Mouse (Mus musculus) megakaryocyte, adult 5-6 weeks (primary cell): ENCODE measurements around the gene Pdf. TPM values are rescaled to one million over a fixed set of nuclear protein-coding genes. Genes with fewer than 3 reads are reported as not detected.
A peak's percentile ranks its signal among the peaks of the same experiment; 100 is the strongest.

Source experiments
- ATAC-seq: 2 replicates; pipeline ENCODE4 v1.8.0; 2016; ENCODE audit warnings: mild to moderate bottlenecking, inconsistent platforms; ENCODE audit not compliant: poor library complexity, severe bottlenecking
- total RNA-seq, 2 experiments: library from RNA; stranded (forward) in 1 of 2; stranded (reverse) in 1 of 2; fragments of 153-499, 151-499 nt in 1 of 2; fragments of 221-1000, 200-1000 nt in 1 of 2; gene quantifications; 2 replicates each; pipeline versions ENCODE4 v1.2.3 to v1.2.4; 2015 to 2017

The Pdf gene
- total RNA-seq (2015), result 9.8 and 12.9 TPM in 2 replicates
- total RNA-seq (2017), result 15.6 and 29.5 TPM in 2 replicates

- peak; percentile 86 for ATAC-seq
These were observed at the start of gene Pdf for GRCm38 (mm10) chr8:107048061-107048941. Gene Pdf, minus strand, starts transcription at chr8:107048614.

DNA sequence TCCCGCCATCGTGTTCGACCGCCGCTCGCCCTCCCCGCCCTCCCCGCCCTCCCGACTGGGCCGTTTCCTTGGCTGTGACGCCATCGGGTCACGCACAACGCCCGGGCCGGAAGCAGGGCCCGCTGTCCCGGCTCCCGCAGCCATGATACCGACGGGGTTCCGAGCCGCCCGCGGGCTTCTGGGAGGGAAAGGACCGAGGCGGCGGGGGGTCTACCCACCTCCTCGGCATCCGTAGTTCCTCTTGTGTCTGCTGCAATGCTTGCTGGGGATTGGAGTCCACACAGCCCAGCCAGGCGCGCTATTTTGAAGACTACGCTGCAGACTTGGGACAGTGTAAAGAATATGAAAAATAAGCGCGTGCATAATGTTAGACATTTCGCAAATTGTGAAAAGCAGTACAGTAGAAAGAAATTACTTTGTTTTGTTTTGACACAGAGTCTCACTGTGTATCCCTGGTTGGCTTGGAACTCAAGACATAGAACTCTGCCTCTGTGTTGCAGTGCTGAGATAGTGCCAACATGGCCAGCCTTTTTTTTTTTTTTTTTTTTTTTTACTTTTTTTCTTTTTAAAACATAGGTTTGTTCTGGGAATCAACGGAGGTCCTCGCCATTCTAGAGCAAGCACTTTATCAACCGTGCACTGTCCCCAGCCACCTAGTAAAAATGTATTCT is 48.1 kb upstream of the Pdf start, which contains the start of gene Terf2:
Terf2 (minus strand) TSS at position 182 of the 671 bp plus-strand sequence.
- peak; percentile 96 for ATAC-seq

DNA sequence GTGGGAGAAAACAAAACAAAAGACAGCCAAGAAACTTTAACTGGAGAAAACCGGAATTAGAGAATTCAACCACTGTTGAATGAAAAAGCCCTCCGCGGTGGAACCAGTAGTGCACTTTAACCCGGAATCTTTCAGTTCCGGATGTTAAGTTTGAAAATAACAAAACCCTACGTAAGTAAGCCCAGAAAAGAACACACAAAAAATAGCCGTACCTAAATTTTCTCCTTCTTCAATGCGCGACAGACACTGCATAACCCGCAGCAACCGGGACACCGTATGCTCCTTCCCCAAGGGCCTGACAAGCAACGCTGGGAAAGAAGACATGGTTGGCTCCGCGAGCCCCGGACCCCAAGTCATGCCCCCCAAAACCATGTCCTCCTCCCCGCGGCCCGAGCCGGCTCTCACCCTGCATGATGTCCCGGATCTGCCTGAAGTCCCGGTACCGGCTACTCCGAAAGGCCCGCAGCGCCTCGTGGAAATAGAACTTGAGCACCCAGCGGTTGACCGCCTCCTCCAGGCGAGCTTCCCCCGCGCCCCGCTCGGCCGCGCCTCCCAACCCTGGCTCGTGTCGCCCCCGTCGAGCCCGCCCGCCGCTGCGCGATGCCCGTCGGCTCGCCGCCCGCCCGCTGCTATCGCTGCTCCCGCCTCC is 47.4 kb upstream of the Pdf start:
- ATAC-seq, result peak; percentile 10

- ATAC-seq, result no peak
These were observed 42.1 kb upstream of the Pdf start for GRCm38 (mm10) chr8:107090531-107090930.

DNA sequence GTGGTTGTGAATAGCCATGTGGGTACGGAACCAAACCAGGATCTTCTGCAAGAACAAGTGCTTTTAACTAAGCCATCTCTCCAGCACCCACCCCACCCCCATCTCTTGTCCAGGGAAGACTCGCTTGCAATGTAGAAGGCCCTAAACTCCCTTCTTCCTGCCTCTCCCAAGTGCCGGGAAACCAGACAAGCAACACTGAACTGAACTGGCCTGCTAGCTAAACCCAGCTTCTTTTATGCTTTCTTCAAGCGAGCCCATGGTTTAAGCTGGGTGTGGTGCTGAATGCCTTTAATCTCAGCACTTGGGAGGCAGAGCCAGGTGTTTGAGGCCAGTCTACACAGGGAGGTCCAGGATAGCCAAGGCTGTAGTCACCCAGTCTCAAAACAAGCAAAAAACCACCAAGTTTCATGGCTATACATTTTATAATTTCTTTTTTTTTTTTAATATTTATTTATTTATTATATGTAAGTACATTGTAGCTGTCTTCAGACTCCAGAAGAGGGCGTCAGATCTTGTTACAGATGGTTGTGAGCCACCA is 40.2 kb upstream of the Pdf start:
- ATAC-seq, result no peak

GRCm38 (mm10) chr8:107086018-107086417 is 37.6 kb upstream of the Pdf start:
- ATAC-seq, result no peak

- no peak for ATAC-seq
These were observed 36.9 kb upstream of the Pdf start for GRCm38 (mm10) chr8:107085358-107085757.

DNA sequence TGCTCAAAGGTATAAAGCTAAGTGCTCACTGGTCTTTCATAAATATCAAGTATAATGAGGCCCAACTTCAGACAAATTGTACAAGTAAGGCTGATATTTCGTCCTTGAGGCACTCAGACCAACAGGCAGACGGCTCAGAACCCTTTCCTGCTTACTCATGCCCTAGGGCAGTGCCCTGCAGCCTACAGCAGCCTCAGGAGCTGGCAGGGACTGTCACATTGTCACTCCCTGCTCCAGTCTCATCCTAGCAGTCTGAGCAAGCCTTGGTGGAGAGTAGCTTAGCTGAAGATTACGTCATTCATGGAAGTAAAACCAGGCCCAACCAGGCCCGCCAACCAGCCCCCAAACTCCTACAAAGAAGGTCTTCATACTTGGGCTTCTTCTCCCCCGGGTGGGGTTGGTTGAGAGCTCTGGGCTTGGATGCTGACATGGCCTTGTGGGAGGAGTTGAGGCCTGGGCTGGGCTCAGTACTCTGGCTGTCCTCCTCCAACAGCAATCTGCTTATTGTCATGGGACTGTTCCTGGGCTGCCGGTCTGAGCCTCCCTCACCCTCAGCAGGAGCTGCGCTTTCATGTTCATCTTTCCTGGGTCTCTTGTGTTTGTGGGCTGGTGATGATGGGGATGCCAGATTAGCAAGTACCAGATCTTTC is 27.9 kb upstream of the Pdf start:
- no peak for ATAC-seq

DNA sequence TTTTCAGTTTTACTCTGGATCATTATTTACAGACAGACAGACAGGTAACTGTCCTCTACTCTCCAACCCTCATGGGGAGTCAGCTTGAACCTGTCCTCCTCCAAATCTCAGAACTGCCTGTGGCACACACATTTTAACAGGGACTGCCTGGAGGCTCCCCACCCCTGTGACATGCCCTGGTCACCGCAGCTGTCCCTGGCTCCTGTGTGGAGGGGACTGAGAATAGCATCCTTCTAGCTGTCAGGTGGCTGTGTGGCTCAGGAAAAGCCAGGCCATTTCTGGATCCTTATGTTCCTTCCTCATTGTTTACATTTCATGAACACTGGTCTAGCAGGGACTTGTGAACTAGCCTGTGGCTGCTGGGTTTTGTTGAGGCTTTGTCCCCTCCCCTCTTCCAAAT is 25.7 kb upstream of the Pdf start:
- no peak for ATAC-seq

DNA sequence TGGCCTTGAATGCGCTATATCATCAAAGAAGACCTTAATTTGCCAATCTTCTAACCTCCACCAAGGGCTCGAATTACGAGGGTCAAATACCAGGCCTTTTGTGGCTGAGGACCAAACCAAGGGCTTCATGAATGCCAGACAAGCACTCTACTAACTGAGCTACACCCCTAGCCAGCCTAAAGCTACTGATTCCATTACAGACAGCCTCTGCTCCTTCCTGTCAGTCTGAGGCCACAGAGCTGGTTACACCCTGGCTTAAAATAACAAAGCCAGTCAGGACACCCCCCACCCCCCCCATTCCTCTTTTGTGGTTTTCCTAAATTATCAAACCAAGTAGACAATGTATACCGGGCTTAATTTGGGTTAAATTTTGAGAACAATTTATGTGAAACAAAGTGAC is 25.3 kb upstream of the Pdf start:
- no peak for ATAC-seq

DNA sequence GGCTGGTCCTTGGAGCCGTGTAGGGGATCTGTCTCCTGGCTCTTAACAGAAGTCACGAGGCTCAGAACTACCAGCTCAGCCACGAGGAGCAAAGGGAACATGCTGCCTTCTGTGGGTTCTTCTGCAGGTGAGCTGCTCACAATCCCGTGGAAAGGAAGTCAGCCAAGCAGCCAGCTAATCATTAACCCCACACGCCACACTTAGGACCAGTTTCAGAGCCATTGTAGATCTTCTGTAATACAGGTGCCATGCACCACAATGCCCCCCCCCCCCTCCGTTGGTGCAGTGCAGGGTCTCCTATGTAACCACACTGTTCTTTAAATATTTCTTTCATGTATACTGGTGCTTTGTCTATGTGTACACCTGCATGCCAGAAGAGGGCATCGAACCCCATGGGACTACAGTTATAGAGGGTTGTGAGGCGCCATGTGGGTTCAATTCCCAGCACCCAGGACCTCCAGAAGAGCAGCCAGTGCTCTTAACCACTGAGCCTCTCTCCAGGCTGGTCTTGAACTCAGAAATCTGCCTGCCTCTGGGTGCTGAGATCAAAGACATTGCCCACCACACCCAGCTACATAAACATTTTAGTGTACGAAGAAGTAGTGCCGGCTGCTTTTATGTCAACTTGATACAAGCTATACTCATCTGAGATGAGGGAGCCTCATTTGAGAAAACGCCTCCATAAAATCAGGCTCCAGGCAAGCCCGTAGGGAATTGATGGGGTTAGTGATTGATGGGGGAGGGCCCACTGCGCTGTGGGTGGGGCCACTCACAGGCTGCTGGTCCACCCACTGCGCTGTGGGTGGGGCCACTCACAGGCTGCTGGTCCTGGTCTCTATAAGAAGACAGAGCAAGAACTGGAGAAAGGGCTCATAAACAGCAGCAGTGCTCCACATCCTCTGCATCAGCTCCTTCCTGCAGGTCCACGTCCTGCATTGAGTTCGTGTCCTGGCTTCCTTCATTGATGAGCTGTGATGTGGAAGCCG is 17.4 kb upstream of the Pdf start, which contains the start of gene Tmed6:
Tmed6 (minus strand) TSS at position 134 of the 986 bp plus-strand sequence.
- no peak for ATAC-seq

- ATAC-seq, result no peak
These were observed 14.2 kb upstream of the Pdf start for GRCm38 (mm10) chr8:107062613-107063012.

DNA sequence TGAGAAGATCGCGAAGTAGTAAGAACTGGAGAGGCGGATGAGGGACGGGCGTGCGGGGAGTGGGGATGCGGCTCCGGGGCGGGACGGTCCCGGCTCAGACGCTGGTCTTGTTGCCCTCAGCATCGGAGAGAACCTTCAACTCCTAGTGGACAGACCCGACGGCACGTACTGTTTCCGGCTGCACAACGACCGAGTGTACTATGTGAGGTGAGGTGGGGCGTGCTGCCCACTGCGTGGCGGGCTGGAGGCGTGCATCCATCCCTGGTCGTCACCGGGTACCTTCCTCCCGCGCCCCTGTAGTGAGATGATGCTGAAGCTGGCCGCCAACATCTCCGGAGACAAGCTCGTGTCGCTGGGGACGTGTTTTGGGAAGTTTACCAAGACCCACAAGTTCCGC is 8.6 kb upstream of the Pdf start:
- ATAC-seq, result no peak; the same call in none of the 2 replicates

- ATAC-seq, result peak; percentile 95
These were observed 7.9 kb upstream of the Pdf start, which contains the start of the genes Cog8 and Nip7 for GRCm38 (mm10) chr8:107056076-107056972. Gene Cog8, minus strand, starts transcription at chr8:107056689. Gene Nip7, plus strand, starts transcription at chr8:107056877.

GRCm38 (mm10) chr8:107052046-107052445 is 3.6 kb upstream of the Pdf start:
- no peak for ATAC-seq

DNA sequence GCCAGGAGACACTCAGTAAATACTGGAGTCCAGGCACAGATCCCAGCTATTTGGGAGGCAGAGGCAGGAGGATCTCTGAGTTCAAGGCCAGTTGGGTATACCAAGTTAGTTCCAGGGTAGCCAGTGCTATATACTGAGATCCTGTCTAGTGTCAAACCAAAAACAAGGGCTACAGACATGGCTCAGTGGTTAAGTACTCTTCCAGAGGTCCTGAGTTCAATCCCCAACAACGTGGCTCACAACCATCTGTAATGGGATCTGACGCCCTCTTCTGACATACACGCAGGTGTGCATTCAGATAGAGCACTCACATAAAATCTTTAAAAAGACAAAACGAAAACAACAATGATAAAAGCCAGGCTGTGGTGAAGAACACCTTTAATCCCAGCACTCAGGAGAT is 1.1 kb upstream of the Pdf start:
- ATAC-seq, result no peak

GRCm38 (mm10) chr8:107046976-107047375 is 1.4 kb downstream of the Pdf start:
- no peak for ATAC-seq

- no peak for ATAC-seq
These were observed 2.9 kb downstream of the Pdf start for GRCm38 (mm10) chr8:107045478-107045877.
